In genomic region chr10:122185152-122185745, GRCm38 (mm10) we compare ENCODE assay signal across 20 mouse cellular contexts.
DNase-seq lines count a peak whose midpoint lies in the region; ATAC-seq and TF ChIP-seq lines count a peak whose summit lies in the region.
"Had no signal": no experiment of that assay in that cellular context is flagged by ENCODE, and none has a peak within 500 bp of the region (broad histone marks: within the 10 kb centered on the region; RNA-seq: fewer than 3 reads in every experiment).

No protein-coding gene starts in this region.

- TF ChIP-seq POLR2A in brain, embryonic 14.5 days (IDR thresholded peaks at IDR 0.05; ENCODE audit: borderline replicate concordance, extremely low read depth, insufficient read depth, insufficient read length, poor library complexity, severe bottlenecking), result no peak

- no peaks in the 10 kb centered on the region for H3K9me3 ChIP-seq in forebrain, embryonic 14.5 days (replicated peaks; ENCODE audit: control insufficient read depth, low read length)
- H3K9me3 ChIP-seq in forebrain, embryonic 11.5 days (ENCODE audit: control insufficient read depth, low read length), result no peaks in the 10 kb centered on the region
- H3K9me3 ChIP-seq in lung, embryonic 14.5 days (ENCODE audit: low read depth, low read length), result no peaks in the 10 kb centered on the region
- no peaks in the 10 kb centered on the region for H3K9me3 ChIP-seq in lung, postnatal 0 days (ENCODE audit: low read length)
- no peaks in the 10 kb centered on the region for H3K9me3 ChIP-seq in liver, postnatal 0 days (ENCODE audit: low read length)
- H3K9me3 ChIP-seq: forebrain, embryonic 13.5 days; stomach, embryonic 15.5 days had no signal

- peak; percentile 94 for TF ChIP-seq EP300 in lung, postnatal 0 days (IDR thresholded peaks at IDR 0.05)
- TF ChIP-seq EP300 in liver, postnatal 0 days (IDR thresholded peaks at IDR 0.05; ENCODE audit: low read depth), result no peak

- no peak overlapping the region for H3K9ac ChIP-seq in forebrain, embryonic 14.5 days (ENCODE audit: low read length)
- H3K9ac ChIP-seq in forebrain, embryonic 11.5 days (ENCODE audit: low read length), result no peak overlapping the region
- H3K9ac ChIP-seq in lung, embryonic 14.5 days, result no peak overlapping the region
- H3K9ac ChIP-seq in lung, postnatal 0 days (replicated peaks; ENCODE audit: low read depth), result no peak overlapping the region
- no peak overlapping the region for H3K9ac ChIP-seq in liver, postnatal 0 days (replicated peaks)
- H3K9ac ChIP-seq: forebrain, embryonic 13.5 days; stomach, embryonic 15.5 days had no signal

- no peaks in the 10 kb centered on the region for H3K4me1 ChIP-seq in forebrain, embryonic 14.5 days (ENCODE audit: control insufficient read depth, insufficient read depth, low read length)
- H3K4me1 ChIP-seq in forebrain, embryonic 11.5 days (replicated peaks; ENCODE audit: control insufficient read depth, insufficient read depth, low read length), result no peaks in the 10 kb centered on the region
- no peaks in the 10 kb centered on the region for H3K4me1 ChIP-seq in lung, embryonic 14.5 days (ENCODE audit: insufficient read depth)
- no peaks in the 10 kb centered on the region for H3K4me1 ChIP-seq in lung, postnatal 0 days (ENCODE audit: insufficient read depth, low read depth, low read length)
- H3K4me1 ChIP-seq in liver, postnatal 0 days (ENCODE audit: insufficient read depth), result no peaks in the 10 kb centered on the region
- H3K4me1 ChIP-seq: forebrain, embryonic 13.5 days; stomach, embryonic 15.5 days had no signal

- no peaks in the 10 kb centered on the region for H3K36me3 ChIP-seq in forebrain, embryonic 14.5 days (ENCODE audit: control insufficient read depth, insufficient read depth, low read length)
- H3K36me3 ChIP-seq in forebrain, embryonic 11.5 days (ENCODE audit: control insufficient read depth, insufficient read depth, low read length), result no peaks in the 10 kb centered on the region
- H3K36me3 ChIP-seq in lung, embryonic 14.5 days (ENCODE audit: insufficient read depth), result no peaks in the 10 kb centered on the region
- no peaks in the 10 kb centered on the region for H3K36me3 ChIP-seq in lung, postnatal 0 days (ENCODE audit: insufficient read depth, low read length)
- no peaks in the 10 kb centered on the region for H3K36me3 ChIP-seq in liver, postnatal 0 days (replicated peaks; ENCODE audit: insufficient read depth, low read length)
- H3K36me3 ChIP-seq: stomach, embryonic 15.5 days had no signal

- no peak overlapping the region for H3K4me2 ChIP-seq in forebrain, embryonic 14.5 days (ENCODE audit: low read length)
- H3K4me2 ChIP-seq in forebrain, embryonic 11.5 days (ENCODE audit: low read depth, low read length, severe bottlenecking), result no peak overlapping the region
- H3K4me2 ChIP-seq in lung, embryonic 14.5 days, result no peak overlapping the region
- H3K4me2 ChIP-seq in lung, postnatal 0 days (replicated peaks; ENCODE audit: low read depth, low read length), result no peak overlapping the region
- H3K4me2 ChIP-seq in liver, postnatal 0 days (ENCODE audit: low read depth, low read length), result no peak overlapping the region
- H3K4me2 ChIP-seq: forebrain, embryonic 13.5 days; liver, embryonic 11.5 days; midbrain, embryonic 11.5 days; stomach, embryonic 15.5 days had no signal

- 77% methylated on average over 9 of the region's 9 CpGs for WGBS in forebrain, embryonic 14.5 days
- 84% methylated on average over 9 of the region's 9 CpGs for WGBS in forebrain, embryonic 11.5 days
- 78% methylated on average over 9 of the region's 9 CpGs for WGBS in lung, embryonic 14.5 days
- WGBS in lung, postnatal 0 days, result 68% methylated on average over 9 of the region's 9 CpGs
- WGBS in liver, postnatal 0 days (ENCODE audit: insufficient replicate concordance), result 80% methylated on average over 9 of the region's 9 CpGs

- DNase-seq in forebrain, embryonic 14.5 days (ENCODE audit: low spot score), result peak; percentile 15
- DNase-seq in forebrain, embryonic 11.5 days (ENCODE audit: low spot score), result no peak
- peak; percentile 10 for DNase-seq in lung, embryonic 14.5 days
- no peak for DNase-seq in lung, postnatal 4 days
- DNase-seq in brain, embryonic 14.5 days (ENCODE audit: low read depth), result peak; percentile 53
- peak; percentile 88 for DNase-seq in lung, postnatal 0 days (ENCODE audit: low spot score)
- DNase-seq in embryo, embryonic 10.5 days (ENCODE audit: low spot score), result no peak
- no peak for DNase-seq in liver, postnatal 0 days
- DNase-seq: adrenal gland, postnatal 14 days; cerebellum, adult 2 months; cerebellum, postnatal 36 days; kidney, adult 11 months; retina, postnatal 1 day; thymus, adult 2 months had no signal

- no peak for TF ChIP-seq CTCF in lung, embryonic 14.5 days (IDR thresholded peaks at IDR 0.05; ENCODE audit: low read depth)
- TF ChIP-seq CTCF in brain, embryonic 14.5 days (IDR thresholded peaks at IDR 0.05; ENCODE audit: borderline replicate concordance, extremely low read depth, insufficient read depth, insufficient read length), result no peak
- no peak for TF ChIP-seq CTCF in lung, postnatal 0 days (IDR thresholded peaks at IDR 0.05)
- TF ChIP-seq CTCF in liver, postnatal 0 days (IDR thresholded peaks at IDR 0.05; ENCODE audit: low read depth), result no peak

- H3K27ac ChIP-seq in forebrain, embryonic 14.5 days (ENCODE audit: low read depth, low read length), result no peak overlapping the region
- H3K27ac ChIP-seq in forebrain, embryonic 11.5 days (ENCODE audit: low read depth, low read length), result no peak overlapping the region
- H3K27ac ChIP-seq in lung, embryonic 14.5 days (ENCODE audit: low read depth), result no peak overlapping the region
- no peak overlapping the region for H3K27ac ChIP-seq in lung, postnatal 0 days (ENCODE audit: low read length)
- no peak overlapping the region for H3K27ac ChIP-seq in liver, postnatal 0 days (ENCODE audit: low read depth)
- H3K27ac ChIP-seq: forebrain, embryonic 13.5 days; macrophage; stomach, embryonic 15.5 days had no signal

- no peak overlapping the region for H3K4me3 ChIP-seq in forebrain, embryonic 14.5 days (ENCODE audit: low read depth, low read length)
- H3K4me3 ChIP-seq in forebrain, embryonic 11.5 days (ENCODE audit: low read depth, low read length), result no peak overlapping the region
- no peak overlapping the region for H3K4me3 ChIP-seq in lung, embryonic 14.5 days (ENCODE audit: low read depth, low read length)
- H3K4me3 ChIP-seq in lung, postnatal 0 days (ENCODE audit: low read depth, low read length), result no peak overlapping the region
- H3K4me3 ChIP-seq in liver, postnatal 0 days (ENCODE audit: low read depth, low read length), result no peak overlapping the region
- H3K4me3 ChIP-seq: forebrain, embryonic 13.5 days; stomach, embryonic 15.5 days had no signal

- H3K27me3 ChIP-seq in forebrain, embryonic 14.5 days (replicated peaks; ENCODE audit: control insufficient read depth, insufficient read depth, low read length), result no peaks in the 10 kb centered on the region
- H3K27me3 ChIP-seq in forebrain, embryonic 11.5 days (ENCODE audit: control insufficient read depth, insufficient read depth, low read length), result no peaks in the 10 kb centered on the region
- H3K27me3 ChIP-seq in lung, embryonic 14.5 days (ENCODE audit: insufficient read depth, low read length), result no peaks in the 10 kb centered on the region
- H3K27me3 ChIP-seq in lung, postnatal 0 days (replicated peaks; ENCODE audit: insufficient read depth, low read length), result no peaks in the 10 kb centered on the region
- H3K27me3 ChIP-seq in liver, postnatal 0 days (ENCODE audit: insufficient read depth, low read length), result no peaks in the 10 kb centered on the region
- H3K27me3 ChIP-seq: forebrain, embryonic 13.5 days; stomach, embryonic 15.5 days had no signal

- ATAC-seq in forebrain, embryonic 14.5 days, result no peak
- no peak for ATAC-seq in forebrain, embryonic 11.5 days (replicated peaks; ENCODE audit: low FRiP score)
- peak; percentile 70; the same call in 1 of the 2 replicates for ATAC-seq in lung, embryonic 14.5 days (ENCODE audit: insufficient read depth)
- peak; percentile 93 for ATAC-seq in lung, postnatal 0 days
- ATAC-seq in liver, postnatal 0 days, result no peak
- ATAC-seq: CD4-positive, CD25-positive, alpha-beta regulatory T cell, adult 4 months; forebrain, embryonic 13.5 days had no signal

Comparison
In these comparisons a context has a peak if more than half of its experiments do, and no peak if none do; other contexts are left out.
1. DNase-seq: peak in forebrain, embryonic 14.5 days (single experiment), lung, embryonic 14.5 days (single experiment), brain, embryonic 14.5 days (single experiment) and lung, postnatal 0 days (single experiment); none in forebrain, embryonic 11.5 days (single experiment), lung, postnatal 4 days (0 of 2), embryo, embryonic 10.5 days (single experiment) and liver, postnatal 0 days (single experiment).
2. ATAC-seq: peak in lung, embryonic 14.5 days (single experiment) and lung, postnatal 0 days (single experiment); none in forebrain, embryonic 14.5 days (single experiment), forebrain, embryonic 11.5 days (single experiment) and liver, postnatal 0 days (single experiment).